Mouse (Mus musculus) CD4-positive, CD25-positive, alpha-beta regulatory T cell, adult 2 months (primary cell): Measurements from ENCODE around the gene Dapp1.
A peak's percentile ranks its signal among the peaks of the same experiment; 100 is the strongest.

ENCODE experiments used
- DNase-seq: peaks from one replicate; pipeline ENCODE4 v3.0.0-alpha.2; 2012; ENCODE audit warnings: low read depth, low spot score

Dapp1 gene

GRCm38 (mm10) chr3:137981382-137981750 lies at the start of gene Dapp1:
Gene Dapp1, minus strand, starts transcription at chr3:137981545.
- peak; percentile 91 for DNase-seq

GRCm38 (mm10) chr3:138030563-138030962 lies 49.2 kb upstream of the Dapp1 start:
- no peak for DNase-seq

GRCm38 (mm10) chr3:138029351-138029750 lies 48.0 kb upstream of the Dapp1 start:
- DNase-seq = no peak

- DNase-seq = peak; percentile 50
Measured at GRCm38 (mm10) chr3:138027575-138028362, 46.4 kb upstream of the Dapp1 start.

GRCm38 (mm10) chr3:138026286-138026685 lies 44.9 kb upstream of the Dapp1 start:
- no peak for DNase-seq

- DNase-seq = no peak
Measured at GRCm38 (mm10) chr3:138022651-138023050, 41.3 kb upstream of the Dapp1 start.

- no peak for DNase-seq
Measured at GRCm38 (mm10) chr3:138022003-138022402, 40.7 kb upstream of the Dapp1 start.

- no peak for DNase-seq
Measured at GRCm38 (mm10) chr3:138016810-138017209, 35.5 kb upstream of the Dapp1 start.

GRCm38 (mm10) chr3:138014725-138015124 lies 33.4 kb upstream of the Dapp1 start:
- DNase-seq = no peak

GRCm38 (mm10) chr3:138012351-138012750 lies 31.0 kb upstream of the Dapp1 start:
- DNase-seq = peak; percentile 31

GRCm38 (mm10) chr3:138008152-138008551 lies 26.8 kb upstream of the Dapp1 start:
- peak; percentile 63 for DNase-seq

GRCm38 (mm10) chr3:138006896-138007295 lies 25.6 kb upstream of the Dapp1 start:
- DNase-seq = peak; percentile 26

GRCm38 (mm10) chr3:138003264-138003663 lies 21.9 kb upstream of the Dapp1 start:
- no peak for DNase-seq

- DNase-seq = no peak
Measured at GRCm38 (mm10) chr3:138002545-138002944, 21.2 kb upstream of the Dapp1 start.

- peak; percentile 45 for DNase-seq
Measured at GRCm38 (mm10) chr3:138001865-138002264, 20.5 kb upstream of the Dapp1 start.

- DNase-seq = peak; percentile 33
Measured at GRCm38 (mm10) chr3:138000724-138001069, 19.4 kb upstream of the Dapp1 start.

- DNase-seq = no peak
Measured at GRCm38 (mm10) chr3:138000062-138000723, 18.8 kb upstream of the Dapp1 start.

GRCm38 (mm10) chr3:137999224-137999790 lies 18.0 kb upstream of the Dapp1 start:
- DNase-seq = peak; percentile 33

GRCm38 (mm10) chr3:137998491-137999223 lies 17.3 kb upstream of the Dapp1 start:
- peak; percentile 65 for DNase-seq

GRCm38 (mm10) chr3:137995486-137995885 lies 14.1 kb upstream of the Dapp1 start:
- DNase-seq = no peak

GRCm38 (mm10) chr3:137994196-137994595 lies 12.9 kb upstream of the Dapp1 start:
- DNase-seq = no peak

- DNase-seq = peak; percentile 75
Measured at GRCm38 (mm10) chr3:137992366-137992765, 11.0 kb upstream of the Dapp1 start.
